Mouse (Mus musculus) thymus, adult 2 months (tissue): ENCODE results near the gene Ppm1b.

Experiments
- CTCF ChIP-seq: fragments of 200-500 bp; IDR thresholded peaks from 2 replicates; pipeline ENCODE4 v1.5.1; 2012; ENCODE audit warnings: mild to moderate bottlenecking, control low read depth, low read length, moderate library complexity, borderline replicate concordance; ENCODE audit not compliant: control insufficient read depth, poor library complexity, insufficient read depth; ENCODE audit errors: extremely low read depth
- POLR2A ChIP-seq: fragments of 200-500 bp; IDR thresholded peaks from 2 replicates; pipeline ENCODE4 v1.6.1; 2012; ENCODE audit warnings: mild to moderate bottlenecking, low read length, control low read depth, moderate library complexity; ENCODE audit not compliant: control insufficient read depth, poor library complexity, insufficient read depth; ENCODE audit errors: extremely low read depth

DNA sequence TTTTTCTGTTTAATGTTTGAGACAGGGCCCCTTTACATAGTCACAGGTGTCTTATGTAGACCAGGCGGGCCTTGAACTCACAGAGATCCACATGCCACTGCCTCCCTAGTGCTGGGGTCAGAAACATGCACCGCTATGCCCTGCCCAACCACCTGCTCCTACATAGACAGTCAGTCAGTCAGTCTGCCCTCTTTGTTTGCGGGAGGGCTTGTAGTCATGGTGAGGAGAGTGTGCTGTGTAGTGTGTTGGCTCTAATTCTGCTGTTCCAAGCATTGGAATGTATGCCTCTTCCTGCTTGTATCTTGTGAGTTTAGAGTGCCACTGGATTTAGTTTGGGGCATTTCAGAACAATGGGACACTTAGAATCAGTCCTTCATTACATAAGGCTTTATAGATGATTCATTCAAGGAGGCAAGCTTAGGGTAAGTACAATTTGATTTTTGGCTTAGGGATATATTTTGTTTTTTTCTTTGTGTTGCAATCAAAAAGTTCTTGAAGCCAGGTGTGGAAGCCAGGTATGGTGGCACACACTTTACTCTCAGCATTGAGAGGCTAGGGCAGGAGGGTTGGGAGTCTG, 31.4 kb downstream of the Ppm1b start:
- no peak for TF ChIP-seq POLR2A
- no peak for TF ChIP-seq CTCF
